ENCODE assay signal across 9 mouse cellular contexts in the genomic region with DNA sequence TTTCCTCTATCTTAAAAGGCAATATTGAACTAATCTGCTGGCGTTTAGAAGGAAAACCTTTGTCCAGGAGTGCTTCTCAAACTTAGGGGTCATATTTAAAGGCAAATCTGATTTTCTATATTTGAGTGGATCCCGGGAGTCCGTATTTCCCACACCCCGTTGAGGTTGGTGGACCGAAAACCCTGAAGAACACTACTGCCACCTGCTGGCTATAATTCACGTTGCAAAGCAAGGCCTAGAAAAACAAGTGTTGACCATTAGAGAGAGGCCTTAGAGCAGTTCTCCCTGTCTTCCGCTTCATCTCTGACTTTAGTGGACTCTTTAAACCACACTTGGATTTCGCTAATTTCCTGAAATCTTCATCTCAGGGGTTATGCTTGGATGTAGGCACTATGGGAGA.
DNase-seq lines count a peak whose midpoint lies in the region; ATAC-seq and TF ChIP-seq lines count a peak whose summit lies in the region.
"Had no signal": no experiment of that assay in that cellular context is flagged by ENCODE, and none has a peak within 500 bp of the region (broad histone marks: within the 10 kb centered on the region; RNA-seq: fewer than 3 reads in every experiment).

No protein-coding gene starts in this region.

- peak; percentile 65 for DNase-seq in thymus, adult 2 months
- no peak for DNase-seq in thymus, adult 18-20 months
- DNase-seq in cerebellum, adult 9-11 months: peak; percentile 70
- peak; percentile 69 to 81 for DNase-seq in layer of hippocampus, postnatal 36 days
- DNase-seq in spleen, postnatal 4 days (ENCODE audit: low spot score in 2 of 2): peak; percentile 57 to 80

- no peaks in the 10 kb centered on the region for H3K4me1 ChIP-seq in thymus, adult 2 months (replicated peaks; ENCODE audit: control insufficient read depth, insufficient read depth, low read length)
- H3K4me1 ChIP-seq in hindbrain, embryonic 12.5 days: peaks cover 7% of the 10 kb centered on the region
- peaks cover 9% of the 10 kb centered on the region; the same call in 1 of the 2 replicates for H3K4me1 ChIP-seq in midbrain, embryonic 15.5 days
- H3K4me1 ChIP-seq: stomach, embryonic 15.5 days had no signal

- no peak for TF ChIP-seq CTCF in thymus, adult 2 months (IDR thresholded peaks at IDR 0.05; ENCODE audit: borderline replicate concordance, control insufficient read depth, extremely low read depth, insufficient read depth, low read length, poor library complexity)

- H3K9me3 ChIP-seq in hindbrain, embryonic 12.5 days (replicated peaks): no peaks in the 10 kb centered on the region
- no peaks in the 10 kb centered on the region for H3K9me3 ChIP-seq in midbrain, embryonic 15.5 days
- H3K9me3 ChIP-seq: stomach, embryonic 15.5 days had no signal

- ATAC-seq in frontal cortex, adult (ENCODE audit: low TSS enrichment): peak; percentile 77
- 0 out of 2 replicates have a peak, but pooled peaks have one; percentile 38 for ATAC-seq in hindbrain, embryonic 12.5 days (ENCODE audit: low FRiP score)
- peak; percentile 43; the same call in 1 of the 2 replicates for ATAC-seq in midbrain, embryonic 15.5 days (replicated peaks)

- TF ChIP-seq POLR2A in thymus, adult 2 months (IDR thresholded peaks at IDR 0.05; ENCODE audit: control insufficient read depth, extremely low read depth, insufficient read depth, low read length, poor library complexity): no peak

- no peak overlapping the region for H3K4me2 ChIP-seq in hindbrain, embryonic 12.5 days (replicated peaks)
- H3K4me2 ChIP-seq in midbrain, embryonic 15.5 days: no peak overlapping the region
- H3K4me2 ChIP-seq: stomach, embryonic 15.5 days had no signal

- 25% methylated on average over 8 of the region's 8 CpGs for WGBS in thymus, adult 2 months
- 43% methylated on average over 8 of the region's 8 CpGs for WGBS in hindbrain, embryonic 12.5 days
- WGBS in midbrain, embryonic 15.5 days: 29% methylated on average over 8 of the region's 8 CpGs

- no peaks in the 10 kb centered on the region for H3K27me3 ChIP-seq in thymus, adult 2 months (ENCODE audit: control insufficient read depth, insufficient read depth, low read length)
- no peaks in the 10 kb centered on the region for H3K27me3 ChIP-seq in hindbrain, embryonic 12.5 days
- no peaks in the 10 kb centered on the region for H3K27me3 ChIP-seq in midbrain, embryonic 15.5 days (replicated peaks)
- H3K27me3 ChIP-seq: stomach, embryonic 15.5 days had no signal

- H3K36me3 ChIP-seq in thymus, adult 2 months (ENCODE audit: control insufficient read depth, insufficient read depth, low read length): no peaks in the 10 kb centered on the region
- no peaks in the 10 kb centered on the region for H3K36me3 ChIP-seq in hindbrain, embryonic 12.5 days
- H3K36me3 ChIP-seq in midbrain, embryonic 15.5 days (replicated peaks): no peaks in the 10 kb centered on the region
- H3K36me3 ChIP-seq: stomach, embryonic 15.5 days had no signal

- no peak overlapping the region for H3K27ac ChIP-seq in thymus, adult 2 months (ENCODE audit: control insufficient read depth, insufficient read depth, low read length)
- H3K27ac ChIP-seq in hindbrain, embryonic 12.5 days: no peak overlapping the region
- H3K27ac ChIP-seq in midbrain, embryonic 15.5 days: no peak overlapping the region
- H3K27ac ChIP-seq: stomach, embryonic 15.5 days had no signal

- H3K9ac ChIP-seq in hindbrain, embryonic 12.5 days: no peak overlapping the region
- H3K9ac ChIP-seq in midbrain, embryonic 15.5 days: no peak overlapping the region
- H3K9ac ChIP-seq: stomach, embryonic 15.5 days had no signal

- H3K4me3 ChIP-seq in thymus, adult 2 months (ENCODE audit: control insufficient read depth, insufficient read depth, low read length): no peak overlapping the region
- no peak overlapping the region for H3K4me3 ChIP-seq in hindbrain, embryonic 12.5 days
- H3K4me3 ChIP-seq in midbrain, embryonic 15.5 days: no peak overlapping the region
- H3K4me3 ChIP-seq: stomach, embryonic 15.5 days had no signal

Comparison
In these comparisons a context has a peak if more than half of its experiments do, and no peak if none do; other contexts are left out.
1. DNase-seq: peak in thymus, adult 2 months (single experiment), cerebellum, adult 9-11 months (single experiment), layer of hippocampus, postnatal 36 days (2 of 2) and spleen, postnatal 4 days (2 of 2); none in thymus, adult 18-20 months (0 of 2).
2. Peak in every context shown above with its lines, with median percentiles within 50 percentile points of each other: ATAC-seq.